29 mouse cellular contexts compared by ENCODE assay signal in genomic region chr1:145847047-145847446, GRCm38 (mm10).
"Had no signal": no experiment of that assay in that cellular context is flagged by ENCODE, and none has a peak within 500 bp of the region (broad histone marks: within the 10 kb centered on the region; RNA-seq: fewer than 3 reads in every experiment).

No protein-coding gene starts in this region.

- ATAC-seq: liver, embryonic 12.5 days; liver, postnatal 0 days; lung, postnatal 0 days; midbrain, embryonic 13.5 days; midbrain, embryonic 15.5 days; midbrain, embryonic 16.5 days had no signal

- H3K4me3 ChIP-seq: limb, embryonic 10.5 days; limb, embryonic 12.5 days; limb, embryonic 13.5 days; limb, embryonic 15.5 days; liver, embryonic 12.5 days; liver, embryonic 13.5 days; liver, embryonic 15.5 days; lung, embryonic 15.5 days; megakaryocyte, embryonic 14.5 days; midbrain, embryonic 10.5 days; midbrain, embryonic 12.5 days; midbrain, embryonic 13.5 days; midbrain, embryonic 15.5 days; myocyte had no signal

- H3K27ac ChIP-seq: limb, embryonic 10.5 days; limb, embryonic 12.5 days; limb, embryonic 13.5 days; limb, embryonic 15.5 days; liver, embryonic 12.5 days; liver, embryonic 13.5 days; liver, embryonic 14.5 days; liver, embryonic 15.5 days; lung, embryonic 15.5 days; macrophage; midbrain, embryonic 10.5 days; midbrain, embryonic 12.5 days; midbrain, embryonic 13.5 days; midbrain, embryonic 15.5 days had no signal

- DNase-seq: left cerebral cortex, postnatal 4 days; liver; liver, embryonic 13.5 days; liver, postnatal 0 days; lung, adult 18-20 months; lung, adult 2 months; lung, embryonic 14.5 days; lung, postnatal 10 days; lung, postnatal 14 days; lung, postnatal 36 days; lung, postnatal 4 days; midbrain, embryonic 14.5 days had no signal
